Mouse (Mus musculus) heart, postnatal 0 days (tissue): Measurements from ENCODE around the gene Itpr2. TPM values are rescaled to one million over a fixed set of nuclear protein-coding genes. Genes with fewer than 3 reads are reported as not detected.

Experiments
- ATAC-seq: fragments of 200-750 bp; cut with Nextera tagmentation; 2 replicates; pipeline ENCODE4 v1.8.0; 2017; ENCODE audit warnings: low read depth, moderate number of reproducible peaks, moderate library complexity; ENCODE audit not compliant: insufficient read depth
- DNase-seq: peaks from one replicate; pipeline ENCODE4 v3.0.0-alpha.2; 2016; ENCODE audit warnings: low spot score
- H3K27ac ChIP-seq: fragments of 300-500 bp; sonication (generic); 2 replicates; pipeline ENCODE4 v1.5.1; 2014; ENCODE audit warnings: low read depth, mild to moderate bottlenecking
- H3K27me3 ChIP-seq: fragments of 300-500 bp; sonication (generic); 2 replicates; pipeline ENCODE4 v1.6.1; 2014; ENCODE audit warnings: low read length, mixed read lengths; ENCODE audit not compliant: control insufficient read depth, insufficient read depth
- H3K36me3 ChIP-seq: fragments of 300-500 bp; sonication (generic); replicated peaks from 2 replicates; pipeline ENCODE4 v1.6.1; 2014; ENCODE audit warnings: low read length, mixed read lengths; ENCODE audit not compliant: control insufficient read depth, insufficient read depth
- H3K4me1 ChIP-seq: fragments of 300-500 bp; sonication (generic); 2 replicates; pipeline ENCODE4 v1.6.1; 2014; ENCODE audit warnings: antibody characterized with exemption; ENCODE audit not compliant: control insufficient read depth, insufficient read depth
- H3K4me2 ChIP-seq: fragments of 300-500 bp; sonication (generic); 2 replicates; pipeline ENCODE4 v1.6.1; 2014; ENCODE audit warnings: low read depth, mild to moderate bottlenecking, low read length, moderate library complexity
- H3K4me3 ChIP-seq: fragments of 300-500 bp; sonication (generic); 2 replicates; pipeline ENCODE4 v1.5.1; 2014; ENCODE audit warnings: low read depth, low read length
- H3K9ac ChIP-seq: fragments of 300-500 bp; sonication (generic); replicated peaks from 2 replicates; pipeline ENCODE4 v1.6.1; 2014; ENCODE audit warnings: low read depth, low read length, mixed read lengths
- H3K9me3 ChIP-seq: fragments of 300-500 bp; sonication (generic); replicated peaks from 2 replicates; pipeline ENCODE4 v1.6.1; 2016; ENCODE audit warnings: low read length; ENCODE audit not compliant: control insufficient read depth
- CTCF ChIP-seq: IDR thresholded peaks from 2 replicates; pipeline ENCODE4 v1.5.1; 2016; ENCODE audit warnings: antibody characterized with exemption, control low read depth, low read depth
- EP300 ChIP-seq: IDR thresholded peaks from 2 replicates; pipeline ENCODE4 v1.6.1; 2016; ENCODE audit warnings: antibody characterized with exemption, low read depth
- WGBS: fragments of 180-500 bp; shearing (Covaris S2); extraction: QIAGEN DNeasy Blood & Tissue Kit; methylation state at CpG from one replicate; pipeline ENCODE4 v1.1.7; 2014; 5-methylcytosine and 5-hydroxymethylcytosine counted together
- polyA plus RNA-seq: library from polyadenylated mRNA; unstranded; fragments of >200 nt; fragmentation: Nextera tagmentation; extraction: Ambion mirVana; gene quantifications from 2 replicates; pipeline ENCODE4 v1.2.1, GENCODE M21; 2015
- total RNA-seq: library from RNA; depleted of rRNA; stranded (reverse); fragments of >200 nt; gene quantifications from 2 replicates; pipeline ENCODE4 v1.2.3, GENCODE M21; 2014; ENCODE audit warnings: low replicate concordance; rRNA removed

The Itpr2 gene
- total and polyA plus RNA-seq, 2 experiments from 2014 or later, result 26.5 to 59.5 TPM

GRCm38 (mm10) chr6:146078136-146078535, 423.9 kb downstream of the Itpr2 start:
- ATAC-seq (no peak), DNase-seq (no peak)
- 92% methylated on average over 15 of the region's 15 CpGs for WGBS
- H3K9me3 ChIP-seq, result peaks cover 12% of the 10 kb centered on the region
- no peak overlapping the region for H3K4me2 ChIP-seq
- no peaks in the 10 kb centered on the region for H3K27me3 ChIP-seq
- H3K36me3 ChIP-seq, result no peaks in the 10 kb centered on the region
- H3K4me3 ChIP-seq, result no peak overlapping the region
- TF ChIP-seq CTCF, result no peak
- TF ChIP-seq EP300, result no peak
- no peak overlapping the region for H3K27ac ChIP-seq
- H3K4me1 ChIP-seq, result peaks cover 11% of the 10 kb centered on the region; the same call in 1 of the 2 replicates
- no peak overlapping the region for H3K9ac ChIP-seq

GRCm38 (mm10) chr6:146077124-146077889, 424.7 kb downstream of the Itpr2 start:
- Histone ChIP-seq H3K27me3 (no peaks in the 10 kb centered on the region), H3K4me3 (no peak overlapping the region), H3K4me1 (peaks cover 11% of the 10 kb centered on the region; the same call in 1 of the 2 replicates), H3K36me3 (no peaks in the 10 kb centered on the region), H3K9me3 (peaks cover 12% of the 10 kb centered on the region), H3K27ac (no peak overlapping the region), H3K4me2 (no peak overlapping the region), H3K9ac (no peak overlapping the region)
- DNase-seq (no peak), ATAC-seq (no peak)
- TF ChIP-seq EP300 (no peak), CTCF (peak; percentile 31; the same call in 1 of the 2 replicates)
- 57% methylated on average over 11 of the region's 11 CpGs for WGBS

DNA sequence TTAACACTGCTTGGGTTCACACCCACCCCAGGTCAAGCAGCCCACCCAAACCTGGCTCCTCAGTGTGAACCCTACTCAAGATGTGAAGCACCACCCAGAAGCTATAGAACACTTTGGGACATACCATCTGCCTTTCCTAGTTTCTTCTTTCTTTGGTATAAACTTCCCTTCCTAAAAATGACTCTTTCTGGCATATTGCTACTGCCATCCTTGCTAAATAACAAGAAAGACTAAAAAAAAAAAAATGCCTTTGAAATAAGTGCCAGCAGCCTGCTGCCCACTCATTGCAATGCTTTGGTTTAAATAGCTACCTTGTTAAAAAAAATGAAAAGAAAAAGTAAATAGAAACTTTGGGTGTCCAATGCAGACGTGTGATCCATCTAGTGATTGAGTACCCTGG, 429.2 kb downstream of the Itpr2 start:
- no peaks in the 10 kb centered on the region for H3K27me3 ChIP-seq
- DNase-seq, result no peak
- TF ChIP-seq CTCF (no peak), EP300 (no peak)
- H3K27ac ChIP-seq, result no peak overlapping the region
- H3K9me3 ChIP-seq, result peaks cover 12% of the 10 kb centered on the region
- no peaks in the 10 kb centered on the region for H3K36me3 ChIP-seq
- H3K4me2 ChIP-seq, result no peak overlapping the region
- H3K4me3 ChIP-seq, result no peak overlapping the region
- H3K4me1 ChIP-seq, result no peaks in the 10 kb centered on the region
- no peak for ATAC-seq
- WGBS, result 79% methylated on average over 1 of the region's 1 CpGs
- H3K9ac ChIP-seq, result no peak overlapping the region

- no peak overlapping the region for H3K9ac ChIP-seq
- no peak overlapping the region for H3K27ac ChIP-seq
- TF ChIP-seq EP300 (no peak), CTCF (no peak)
- no peaks in the 10 kb centered on the region for H3K27me3 ChIP-seq
- no peak overlapping the region for H3K4me2 ChIP-seq
- H3K9me3 ChIP-seq, result peaks cover 12% of the 10 kb centered on the region
- H3K36me3 ChIP-seq, result no peaks in the 10 kb centered on the region
- ATAC-seq, result no peak
- no peak for DNase-seq
- no peak overlapping the region for H3K4me3 ChIP-seq
- 72% methylated on average over 1 of the region's 1 CpGs for WGBS
- no peaks in the 10 kb centered on the region for H3K4me1 ChIP-seq
These were observed 430.1 kb downstream of the Itpr2 start for GRCm38 (mm10) chr6:146071883-146072282.

Other genes starting within 250 kb of the Itpr2 start
- 61.4 and 81.9 TPM in 2 replicates for gene Fgfr1op2, start 75.0 kb upstream of the Itpr2 start, total RNA-seq
- gene Fgfr1op2, start 75.0 kb upstream of the Itpr2 start, polyA plus RNA-seq, result 81.3 and 87.8 TPM in 2 replicates
- gene Ints13, start 75.6 kb upstream of the Itpr2 start, total RNA-seq, result 23.1 and 24.4 TPM in 2 replicates
- 28.8 and 29.3 TPM in 2 replicates for gene Ints13, start 75.6 kb upstream of the Itpr2 start, polyA plus RNA-seq
- 85.9 and 86.8 TPM in 2 replicates for gene Med21, start 140.3 kb upstream of the Itpr2 start, total RNA-seq
- 139 and 145 TPM in 2 replicates for gene Med21, start 140.3 kb upstream of the Itpr2 start, polyA plus RNA-seq
- 39.5 and 41.7 TPM in 2 replicates for gene Tm7sf3, start 140.6 kb upstream of the Itpr2 start, total RNA-seq
- gene Tm7sf3, start 140.6 kb upstream of the Itpr2 start, polyA plus RNA-seq, result 24.9 and 27.3 TPM in 2 replicates
- gene Stk38l, start 222.8 kb upstream of the Itpr2 start, total RNA-seq, result 9.9 and 13.4 TPM in 2 replicates
- gene Stk38l, start 222.8 kb upstream of the Itpr2 start, polyA plus RNA-seq, result 17.7 and 20.5 TPM in 2 replicates